ENCODE assay signal across 29 mouse cellular contexts in genomic region chr12:49398163-49398540, GRCm38 (mm10). TPM values are rescaled to one million over a fixed set of nuclear protein-coding genes. Genes with fewer than 3 reads are reported as not detected.
DNase-seq lines count a peak whose midpoint lies in the region; ATAC-seq lines count a peak whose summit lies in the region.
"Had no signal": no experiment of that assay in that cellular context is flagged by ENCODE, and none has a peak within 500 bp of the region (broad histone marks: within the 10 kb centered on the region; RNA-seq: fewer than 3 reads in every experiment).

No protein-coding gene starts in this region.

- H3K4me1 ChIP-seq in hindbrain, embryonic 11.5 days (replicated peaks; ENCODE audit: control insufficient read depth, insufficient read depth, low read length) = peaks cover 2% of the 10 kb centered on the region; the same call in 1 of the 2 replicates
- H3K4me1 ChIP-seq in hindbrain, embryonic 14.5 days (replicated peaks; ENCODE audit: control insufficient read depth, insufficient read depth, low read length) = no peaks in the 10 kb centered on the region
- peaks cover 17% of the 10 kb centered on the region for H3K4me1 ChIP-seq in forebrain, embryonic 14.5 days (ENCODE audit: control insufficient read depth, insufficient read depth, low read length)

- no peak for ATAC-seq in hindbrain, embryonic 11.5 days (ENCODE audit: low FRiP score)
- no peak for ATAC-seq in hindbrain, embryonic 14.5 days (ENCODE audit: low FRiP score)
- ATAC-seq in forebrain, embryonic 14.5 days = no peak
- ATAC-seq: hindbrain, postnatal 0 days; intestine, embryonic 16.5 days had no signal

- no peak overlapping the region for H3K27ac ChIP-seq in hindbrain, embryonic 11.5 days (ENCODE audit: low read depth, low read length)
- no peak overlapping the region for H3K27ac ChIP-seq in hindbrain, embryonic 14.5 days
- peak overlapping the region; percentile 84 for H3K27ac ChIP-seq in forebrain, embryonic 14.5 days (ENCODE audit: low read depth, low read length)
- H3K27ac ChIP-seq: hindbrain, postnatal 0 days had no signal

- H3K4me2 ChIP-seq in hindbrain, embryonic 11.5 days (replicated peaks; ENCODE audit: low read depth, low read length) = no peak overlapping the region
- H3K4me2 ChIP-seq in hindbrain, embryonic 14.5 days (replicated peaks) = no peak overlapping the region
- H3K4me2 ChIP-seq in forebrain, embryonic 14.5 days (ENCODE audit: low read length) = peak overlapping the region; percentile 55
- H3K4me2 ChIP-seq: heart, embryonic 11.5 days had no signal

- no peaks in the 10 kb centered on the region for H3K9me3 ChIP-seq in hindbrain, embryonic 11.5 days (ENCODE audit: control insufficient read depth, low read length)
- no peaks in the 10 kb centered on the region for H3K9me3 ChIP-seq in hindbrain, embryonic 14.5 days (ENCODE audit: control insufficient read depth, low read length)
- H3K9me3 ChIP-seq in forebrain, embryonic 14.5 days (replicated peaks; ENCODE audit: control insufficient read depth, low read length) = no peaks in the 10 kb centered on the region

- H3K36me3 ChIP-seq in hindbrain, embryonic 11.5 days (ENCODE audit: control insufficient read depth, insufficient read depth, low read length) = no peaks in the 10 kb centered on the region
- H3K36me3 ChIP-seq in hindbrain, embryonic 14.5 days (replicated peaks; ENCODE audit: control insufficient read depth, insufficient read depth) = no peaks in the 10 kb centered on the region
- H3K36me3 ChIP-seq in forebrain, embryonic 14.5 days (ENCODE audit: control insufficient read depth, insufficient read depth, low read length) = peaks cover 21% of the 10 kb centered on the region; the same call in 1 of the 2 replicates

- peaks cover 63% of the 10 kb centered on the region for H3K27me3 ChIP-seq in hindbrain, embryonic 11.5 days (ENCODE audit: control insufficient read depth, insufficient read depth, low read length)
- peaks cover 88% of the 10 kb centered on the region for H3K27me3 ChIP-seq in hindbrain, embryonic 14.5 days (ENCODE audit: control insufficient read depth, insufficient read depth, low read length)
- peaks cover 3% of the 10 kb centered on the region; the same call in 1 of the 2 replicates for H3K27me3 ChIP-seq in forebrain, embryonic 14.5 days (replicated peaks; ENCODE audit: control insufficient read depth, insufficient read depth, low read length)

- DNase-seq in hindbrain, embryonic 11.5 days (ENCODE audit: low spot score) = peak; percentile 34
- DNase-seq in hindbrain, embryonic 14.5 days (ENCODE audit: low spot score) = no peak
- DNase-seq in right cerebral cortex, postnatal 25 days = peak; percentile 9
- no peak for DNase-seq in right cerebral cortex, postnatal 14 days
- peak; percentile 56 for DNase-seq in forebrain, embryonic 14.5 days (ENCODE audit: low spot score)
- no peak for DNase-seq in heart, adult 9 months (ENCODE audit: low spot score in 2 of 2)
- DNase-seq in left cerebral cortex, postnatal 25 days (ENCODE audit: low spot score in 2 of 2) = no peak
- DNase-seq: adrenal gland, postnatal 14 days; cerebellum, adult 9-10 months; gastrocnemius, postnatal 10 days; kidney, adult 9 months; kidney, postnatal 14 days; layer of hippocampus, postnatal 36 days; left cerebral cortex, postnatal 4 days; lung, postnatal 4 days; spleen, adult 18-20 months had no signal

- H3K9ac ChIP-seq in hindbrain, embryonic 11.5 days (ENCODE audit: low read depth, low read length) = no peak overlapping the region
- no peak overlapping the region for H3K9ac ChIP-seq in hindbrain, embryonic 14.5 days
- peak overlapping the region; percentile 53 for H3K9ac ChIP-seq in forebrain, embryonic 14.5 days (ENCODE audit: low read length)

- intact Hi-C loops in left cerebral cortex, postnatal 25 days (cut with DNase I) = no loop called here

- H3K4me3 ChIP-seq in hindbrain, embryonic 11.5 days (ENCODE audit: low read depth, low read length) = no peak overlapping the region
- H3K4me3 ChIP-seq in hindbrain, embryonic 14.5 days (replicated peaks; ENCODE audit: low read length) = no peak overlapping the region
- peak overlapping the region; percentile 3; the same call in 1 of the 2 replicates for H3K4me3 ChIP-seq in forebrain, embryonic 14.5 days (ENCODE audit: low read depth, low read length)

RNA-seq across cellular contexts. Expression of gene Gm43517, which starts 13.2 kb away (rescaled TPM):
- 0.08 TPM in 1 of 2 replicates, not detected in the other for polyA plus RNA-seq in hindbrain, embryonic 11.5 days (2014; fragmentation: Nextera tagmentation; extraction: Ambion mirVana)
- polyA plus RNA-seq in hindbrain, embryonic 14.5 days (2014; fragmentation: Nextera tagmentation; extraction: Ambion mirVana) = not detected in 2 replicates
- 2.2 and 3.6 TPM in 2 replicates for polyA plus RNA-seq in forebrain, embryonic 14.5 days (2014; fragmentation: Nextera tagmentation; extraction: Ambion mirVana)
- 1 to 10 TPM; 6.2 to 8.5 TPM for total RNA-seq in left cerebral cortex, postnatal 25 days (2021)
- total RNA-seq: adrenal gland, postnatal 14 days; common myeloid progenitor, adult 5-6 weeks; gastrocnemius, postnatal 10 days; granulocyte monocyte progenitor cell, adult 5-6 weeks; hematopoietic stem cell, adult 5-6 weeks; hindbrain, postnatal 0 days; liver, adult 2 months; megakaryocyte-erythroid progenitor cell, adult 5-6 weeks; neutrophil, adult 5-6 weeks had no signal
- polyA plus RNA-seq: embryonic facial prominence, embryonic 14.5 days; heart, embryonic 11.5 days; heart, postnatal 0 days; hindbrain, postnatal 0 days; intestine, embryonic 16.5 days; liver, adult 2 months; liver, embryonic 16.5 days; lung, embryonic 16.5 days had no signal

RNA-seq across cellular contexts. Expression of gene Foxg1, which starts 15.7 kb away (rescaled TPM):
- polyA plus RNA-seq in hindbrain, embryonic 11.5 days (2014; fragmentation: Nextera tagmentation; extraction: Ambion mirVana) = 0.39 and 0.49 TPM in 2 replicates
- not detected in 2 replicates for polyA plus RNA-seq in hindbrain, embryonic 14.5 days (2014; fragmentation: Nextera tagmentation; extraction: Ambion mirVana)
- polyA plus RNA-seq in forebrain, embryonic 14.5 days (2014; fragmentation: Nextera tagmentation; extraction: Ambion mirVana) = 72.6 and 77.7 TPM in 2 replicates
- 100 to 1,000 TPM; 105 to 109 TPM for total RNA-seq in left cerebral cortex, postnatal 25 days (2021)
- total RNA-seq: adrenal gland, postnatal 14 days; common myeloid progenitor, adult 5-6 weeks; granulocyte monocyte progenitor cell, adult 5-6 weeks; hematopoietic stem cell, adult 5-6 weeks; liver, adult 2 months; megakaryocyte-erythroid progenitor cell, adult 5-6 weeks; neutrophil, adult 5-6 weeks had no signal
- polyA plus RNA-seq: heart, postnatal 0 days; hindbrain, postnatal 0 days; intestine, embryonic 16.5 days; liver, adult 2 months; liver, embryonic 16.5 days had no signal

Comparison
In these comparisons a context has a peak if more than half of its experiments do, and no peak if none do; other contexts are left out.
1. DNase-seq: peak in hindbrain, embryonic 11.5 days (single experiment), right cerebral cortex, postnatal 25 days (single experiment) and forebrain, embryonic 14.5 days (single experiment); none in hindbrain, embryonic 14.5 days (single experiment), right cerebral cortex, postnatal 14 days (single experiment), heart, adult 9 months (0 of 2) and left cerebral cortex, postnatal 25 days (0 of 2).
2. RNA of gene Foxg1, which starts 15.7 kb away (polyA plus RNA-seq): 72.6 to 77.7 TPM in forebrain, embryonic 14.5 days; 0.39 to 0.49 TPM in hindbrain, embryonic 11.5 days and not detected in hindbrain, embryonic 14.5 days; every median in the first group is over 10 times any median in the second.